Mouse (Mus musculus) embryo, embryonic 10 days (tissue): Measurements from ENCODE around the gene Wbp2nl.
"Not testable (repeated sequence)": the region's sequence is repeated elsewhere in the genome, so short reads cannot be mapped to it uniquely, and the experiment has no call there.

ENCODE experiments used
- DNase-seq: peaks from one replicate; pipeline ENCODE4 v3.0.0-alpha.2; 2015; ENCODE audit warnings: low spot score

Gene Wbp2nl

DNA sequence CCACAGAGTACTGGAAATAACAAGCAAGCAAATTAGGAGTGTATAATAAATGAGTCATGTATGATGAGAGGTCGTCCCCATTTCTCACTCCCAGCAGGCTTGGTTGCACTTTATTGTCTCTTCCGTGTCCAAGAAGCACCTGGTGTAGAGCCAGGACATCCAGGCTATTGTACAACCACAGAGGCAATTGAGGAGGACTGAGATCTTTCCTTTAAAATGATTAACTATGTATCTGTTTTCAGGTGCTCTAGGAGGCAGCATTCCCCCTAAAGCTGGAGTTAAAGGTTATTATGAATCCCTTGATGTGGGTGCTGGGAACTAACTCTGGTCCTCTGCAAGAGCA, 50.2 kb downstream of the Wbp2nl start:
- DNase-seq: no peak

DNA sequence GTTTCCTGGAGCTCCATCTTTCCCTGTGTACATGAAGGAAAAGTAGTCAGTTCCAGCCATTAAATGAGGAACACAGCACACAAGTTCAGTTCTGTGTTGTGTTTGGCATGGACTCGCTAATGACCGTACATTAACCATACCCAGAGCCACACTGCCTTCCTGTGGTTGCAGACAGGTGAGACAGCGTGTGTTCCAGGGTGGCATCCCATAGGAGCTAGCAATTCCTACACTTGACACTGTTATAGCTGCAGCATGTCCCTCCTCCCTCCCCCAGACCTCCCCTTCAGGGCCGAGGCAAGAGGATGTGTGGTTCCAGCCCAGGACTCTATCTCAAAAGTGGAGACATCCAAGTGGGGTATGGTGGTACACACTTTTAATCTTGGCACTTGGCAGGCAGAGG, 51.6 kb downstream of the Wbp2nl start:
- no peak for DNase-seq

DNA sequence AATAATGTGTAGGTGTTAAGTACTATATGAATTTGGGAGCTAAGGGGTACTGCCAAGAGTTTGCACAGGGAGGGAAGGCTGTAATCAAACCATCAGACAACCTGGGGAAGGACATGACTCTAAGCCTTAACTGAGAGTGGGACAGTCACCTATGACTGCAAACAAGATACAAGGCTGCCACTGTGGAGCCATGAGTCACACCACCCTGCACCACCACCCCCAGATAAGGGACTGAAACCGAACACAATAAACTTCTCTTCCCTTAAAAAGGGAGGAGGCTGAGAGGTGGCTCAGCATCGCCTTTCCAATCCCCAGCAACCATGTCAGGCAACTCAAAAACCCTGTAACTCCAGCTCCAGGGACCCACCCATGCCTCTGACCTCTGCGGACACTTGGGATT, 52.7 kb downstream of the Wbp2nl start:
- no peak for DNase-seq

- no peak for DNase-seq
These were observed 54.5 kb downstream of the Wbp2nl start for GRCm38 (mm10) chr15:82353078-82353744.

DNA sequence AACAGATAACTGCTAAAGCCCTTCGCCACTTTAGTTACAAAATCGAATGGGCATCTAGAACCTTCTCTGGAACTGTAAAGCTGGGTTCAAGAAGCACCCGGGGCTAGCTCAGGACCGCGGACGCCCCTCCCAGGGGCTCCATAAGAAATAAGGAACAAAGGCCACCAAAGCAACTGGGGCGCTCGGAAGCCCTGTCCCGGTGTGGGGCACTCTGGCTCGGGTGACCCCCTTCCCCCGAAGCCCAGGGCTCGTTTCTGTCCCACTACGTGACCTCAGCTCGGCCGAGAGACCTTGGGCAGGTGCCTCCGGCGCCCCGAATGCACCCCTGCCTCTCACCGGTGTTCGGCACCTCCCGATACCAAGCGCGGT, 55.0 kb downstream of the Wbp2nl start:
- DNase-seq: no peak

DNA sequence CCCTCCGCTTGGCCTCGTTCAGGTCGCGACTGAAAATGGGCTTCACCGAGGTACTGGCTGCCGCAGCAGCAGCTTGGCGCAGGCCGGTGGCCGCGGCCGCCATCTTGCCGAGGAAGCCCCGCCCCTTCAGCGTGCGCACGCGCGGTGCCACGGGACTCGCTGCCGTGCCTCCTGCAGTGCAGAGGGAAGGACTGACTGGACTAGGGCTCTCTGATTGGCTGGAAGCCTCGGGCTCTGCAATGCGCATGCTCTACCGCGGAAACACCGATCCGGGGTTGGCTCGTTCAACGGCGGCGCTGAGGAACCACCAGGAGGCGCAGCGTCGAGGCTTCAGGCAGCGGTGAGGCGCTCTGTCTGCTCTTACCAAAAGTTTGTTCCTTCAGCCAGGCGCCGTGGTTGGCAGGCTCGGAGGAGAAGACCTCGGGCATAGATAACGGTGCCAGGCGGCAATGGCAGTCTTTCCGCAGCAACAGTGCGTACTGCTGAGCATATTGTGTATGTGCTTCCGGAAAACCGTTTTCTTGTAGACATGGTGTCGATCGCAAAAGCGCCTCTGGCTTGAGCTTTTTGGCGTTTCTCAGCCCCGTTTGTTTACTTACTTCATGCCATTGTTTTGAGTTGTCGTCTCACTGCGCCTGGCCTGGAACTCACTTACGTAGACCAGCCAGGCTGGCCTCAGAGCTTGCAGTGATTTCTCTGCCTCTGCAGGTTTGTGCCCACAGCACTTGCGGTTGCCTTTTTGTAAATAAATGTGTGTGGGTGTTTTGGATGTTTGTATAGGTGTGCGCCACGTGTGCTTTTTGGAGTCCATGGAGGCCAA, 55.6 kb downstream of the Wbp2nl start, which contains the start of gene Ndufa6:
Gene Ndufa6 (minus strand): TSS at position 197 of the 820 bp plus-strand sequence.
- peak; percentile 99 for DNase-seq

GRCm38 (mm10) chr15:82358431-82359260, 59.9 kb downstream of the Wbp2nl start:
- DNase-seq: no peak

DNA sequence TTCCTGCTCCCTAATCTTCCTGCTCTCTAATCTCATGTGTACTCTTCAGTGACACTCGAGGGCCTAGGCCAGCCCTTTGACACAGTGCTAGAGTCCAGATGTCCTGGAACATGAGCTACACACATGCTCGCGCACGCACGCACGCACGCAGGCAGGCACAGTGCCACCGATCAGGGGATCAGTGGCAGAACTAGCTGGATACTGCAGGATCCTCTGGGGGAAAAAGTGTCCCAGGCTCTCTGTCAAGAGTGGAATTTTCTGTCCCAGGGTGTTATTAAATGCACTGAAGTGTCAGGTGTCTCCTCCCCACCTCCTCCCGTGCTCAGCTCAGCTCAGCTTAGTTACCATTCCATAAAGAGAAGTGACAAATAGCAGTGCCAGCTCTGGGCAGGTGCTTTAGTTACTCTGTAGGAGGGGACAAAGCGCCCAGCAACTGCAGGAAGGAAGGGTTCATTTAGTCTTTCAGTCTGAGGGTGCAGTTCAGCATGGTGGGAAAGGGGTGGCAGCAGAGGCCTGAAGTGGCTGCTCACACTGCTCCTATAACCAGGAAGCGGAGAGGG, 62.8 kb downstream of the Wbp2nl start:
- no peak for DNase-seq

- no peak for DNase-seq
These were observed 63.5 kb downstream of the Wbp2nl start for GRCm38 (mm10) chr15:82362234-82362633.

- DNase-seq: not testable (repeated sequence)
These were observed 65.0 kb downstream of the Wbp2nl start for GRCm38 (mm10) chr15:82363801-82364200.
